Mouse (Mus musculus): ENCODE measurements around the gene Catip. TPM values are rescaled to one million over a fixed set of nuclear protein-coding genes. Genes with fewer than 3 reads are reported as not detected.
"Not testable (repeated sequence)": the region's sequence is repeated elsewhere in the genome, so short reads cannot be mapped to it uniquely, and the experiment has no call there.

The Catip gene
- total RNA-seq, 2 experiments from 2014 or later: 1.1 to 1.8 TPM

- Histone ChIP-seq H3K27ac (peak overlapping the region; percentile 95), H3K4me3 (no peak overlapping the region; the same call in 1 of the 2 replicates)
- no peak for DNase-seq (ENCODE audit: low spot score in 2 of 2)
- TF ChIP-seq CTCF (conservative IDR thresholded peaks at IDR 0.05): peak; percentile 69
Measured at GRCm38 (mm10) chr1:74390287-74390906, 28.5 kb downstream of the Catip start.

GRCm38 (mm10) chr1:74390924-74391748 is 29.2 kb downstream of the Catip start, which contains the start of gene Ctdsp1:
TSS of gene Ctdsp1 (plus strand) at chr1:74391509.
- DNase-seq (ENCODE audit: low spot score in 2 of 2): peak; percentile 95 to 96
- peak within 1 kb of the TSS; percentile 95 for H3K27ac ChIP-seq
- TF ChIP-seq CTCF (conservative IDR thresholded peaks at IDR 0.05): peak; percentile 44

GRCm38 (mm10) chr1:74391844-74392441 is 30.0 kb downstream of the Catip start:
- Histone ChIP-seq H3K27ac (peak overlapping the region; percentile 95), H3K4me3 (peak overlapping the region; percentile 61)
- DNase-seq (ENCODE audit: low spot score in 2 of 2): peak in 1 of 2 experiments; percentile 36
- no peak for TF ChIP-seq CTCF (conservative IDR thresholded peaks at IDR 0.05)

More at GRCm38 (mm10) chr1:74390924-74391748, 29.2 kb downstream of the Catip start, which contains the start of gene Ctdsp1:
- peak within 1 kb of the TSS; percentile 61 for H3K4me3 ChIP-seq

DNA sequence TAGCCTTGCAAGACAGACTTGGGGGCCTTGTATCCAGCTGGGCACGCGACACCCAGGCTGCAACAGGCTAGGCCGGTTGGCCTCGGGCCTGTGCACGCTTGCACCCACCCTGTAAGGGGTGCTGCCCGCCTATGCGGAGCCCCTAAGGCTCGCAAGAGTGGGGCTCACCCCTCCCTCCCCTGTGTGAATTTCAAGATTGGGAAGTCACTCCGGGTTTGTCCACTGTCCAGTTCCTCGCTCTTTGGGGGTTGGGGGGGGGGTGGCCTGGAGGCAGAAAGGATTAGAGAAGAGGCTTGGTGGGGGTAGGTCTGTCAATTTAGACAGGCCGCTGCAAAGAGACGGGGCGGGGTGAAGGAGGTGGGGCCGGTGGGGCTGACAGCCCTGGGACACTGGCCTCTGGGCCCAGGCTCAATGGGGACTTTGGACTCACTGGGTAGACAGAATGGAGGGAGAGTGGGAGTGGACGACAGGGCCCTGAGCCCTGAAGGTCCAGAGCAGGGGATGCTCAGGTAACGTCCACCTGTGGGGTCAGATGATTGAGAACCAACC is 30.6 kb downstream of the Catip start:
- Histone ChIP-seq H3K4me3 (peak overlapping the region; percentile 61), H3K27ac (peak overlapping the region; percentile 95)
- DNase-seq (ENCODE audit: low spot score in 2 of 2): no peak
- TF ChIP-seq CTCF (conservative IDR thresholded peaks at IDR 0.05): no peak

DNA sequence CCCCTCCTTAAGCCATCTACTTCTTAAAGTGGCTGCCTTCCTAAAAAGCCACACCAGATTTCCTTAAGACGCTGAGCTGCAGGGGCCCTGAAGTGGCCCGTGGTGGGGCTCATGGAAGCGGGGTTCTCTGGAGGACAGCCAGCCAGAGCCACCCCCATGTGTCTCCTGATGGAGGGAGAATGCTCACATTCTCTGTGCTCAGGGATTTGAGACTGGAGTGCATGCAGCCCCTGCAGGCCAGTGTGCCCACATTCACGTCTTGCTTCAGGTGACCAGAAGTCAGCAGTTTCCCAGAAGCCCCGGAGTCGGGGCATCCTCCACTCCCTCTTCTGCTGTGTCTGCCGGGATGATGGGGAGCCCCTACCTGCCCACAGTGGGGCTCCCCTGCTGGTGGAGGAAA is 31.1 kb downstream of the Catip start:
- Histone ChIP-seq H3K4me3 (peak overlapping the region; percentile 61), H3K27ac (peak overlapping the region; percentile 95; the same call in 1 of the 2 replicates)
- TF ChIP-seq CTCF (conservative IDR thresholded peaks at IDR 0.05): peak; percentile 39
- DNase-seq (ENCODE audit: low spot score in 2 of 2): no peak

DNA sequence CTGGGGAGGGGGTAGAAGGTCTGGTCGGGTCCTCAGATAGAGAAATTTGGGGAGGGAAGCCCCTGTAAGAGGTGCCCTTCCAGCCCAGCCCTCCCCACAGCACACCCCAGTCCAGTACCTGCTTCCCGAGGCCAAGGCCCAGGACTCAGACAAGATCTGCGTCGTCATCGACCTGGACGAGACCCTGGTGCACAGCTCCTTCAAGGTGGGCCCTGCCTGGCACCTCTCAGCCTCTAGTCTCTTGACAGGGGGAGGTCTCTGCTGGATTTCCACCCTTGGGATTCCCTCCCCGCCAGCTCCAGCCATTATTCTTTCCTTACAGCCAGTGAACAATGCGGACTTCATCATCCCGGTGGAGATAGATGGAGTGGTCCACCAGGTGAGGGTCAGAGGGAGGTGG is 31.8 kb downstream of the Catip start:
- no peak for TF ChIP-seq CTCF (conservative IDR thresholded peaks at IDR 0.05)
- H3K4me3 ChIP-seq: no peak overlapping the region
- DNase-seq (ENCODE audit: low spot score in 2 of 2): no peak
- no peak overlapping the region for H3K27ac ChIP-seq

- no peak overlapping the region for H3K4me3 ChIP-seq
- no peak for TF ChIP-seq CTCF (conservative IDR thresholded peaks at IDR 0.05)
- no peak for DNase-seq (ENCODE audit: low spot score in 2 of 2)
- H3K27ac ChIP-seq: no peak overlapping the region
Measured at GRCm38 (mm10) chr1:74394311-74394710, 32.4 kb downstream of the Catip start.

DNA sequence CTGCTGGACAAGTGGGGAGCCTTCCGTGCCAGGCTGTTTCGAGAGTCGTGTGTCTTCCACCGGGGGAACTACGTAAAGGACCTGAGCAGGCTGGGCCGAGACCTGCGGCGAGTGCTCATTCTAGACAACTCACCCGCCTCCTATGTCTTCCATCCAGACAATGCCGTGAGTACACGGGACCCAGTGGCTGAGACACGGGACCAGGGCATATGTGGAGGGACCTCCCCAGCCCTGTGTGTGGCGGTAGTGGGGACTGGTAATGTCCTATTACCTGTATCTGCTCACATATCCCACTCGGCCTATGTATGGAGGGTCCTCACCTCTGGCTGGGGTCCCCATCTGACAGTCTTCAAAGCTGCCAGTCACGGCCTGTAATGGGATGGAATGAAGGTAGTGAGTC is 33.0 kb downstream of the Catip start:
- no peak for DNase-seq (ENCODE audit: low spot score in 2 of 2)
- Histone ChIP-seq H3K4me3 (no peak overlapping the region), H3K27ac (no peak overlapping the region)
- TF ChIP-seq CTCF (conservative IDR thresholded peaks at IDR 0.05): no peak

DNA sequence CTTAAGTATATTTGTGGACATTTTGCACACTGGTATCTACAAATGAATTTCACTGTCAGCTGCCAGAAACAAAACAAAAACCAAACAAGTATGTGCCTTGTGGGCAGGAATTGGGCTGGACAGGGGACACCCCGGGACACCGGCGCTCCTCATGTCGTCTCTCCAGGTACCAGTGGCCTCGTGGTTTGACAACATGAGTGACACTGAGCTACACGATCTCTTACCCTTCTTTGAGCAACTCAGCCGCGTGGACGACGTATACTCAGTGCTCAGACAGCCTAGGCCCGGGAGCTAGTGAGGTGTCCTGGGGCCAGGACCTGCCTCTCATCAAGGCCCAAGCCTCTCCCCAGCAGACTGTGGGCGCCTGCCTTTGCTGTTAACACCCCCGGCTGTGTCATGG is 33.4 kb downstream of the Catip start:
- no peak overlapping the region for H3K4me3 ChIP-seq
- no peak for TF ChIP-seq CTCF (conservative IDR thresholded peaks at IDR 0.05)
- no peak for DNase-seq (ENCODE audit: low spot score in 2 of 2)
- H3K27ac ChIP-seq: no peak overlapping the region

- Histone ChIP-seq H3K27ac (peak overlapping the region; percentile 82), H3K4me3 (peak overlapping the region; percentile 62)
- DNase-seq (ENCODE audit: low spot score in 2 of 2): not testable (repeated sequence)
Measured at GRCm38 (mm10) chr1:74396456-74397222, 34.7 kb downstream of the Catip start.

- DNase-seq (ENCODE audit: low spot score in 2 of 2): peak; percentile 87 to 91
- peak overlapping the region; percentile 82 for H3K27ac ChIP-seq
- H3K4me3 ChIP-seq: peak overlapping the region; percentile 62
- peak; percentile 91 for TF ChIP-seq CTCF (conservative IDR thresholded peaks at IDR 0.05)
Measured at GRCm38 (mm10) chr1:74397268-74397918, 35.5 kb downstream of the Catip start.
